Mouse (Mus musculus) limb, embryonic 15.5 days (tissue): ENCODE data around the gene Cd68. TPM values are rescaled to one million over a fixed set of nuclear protein-coding genes. Genes with fewer than 3 reads are reported as not detected.

Experiments used
- ATAC-seq: fragments of 200-750 bp; cut with Nextera tagmentation; 2 replicates; pipeline ENCODE4 v1.8.0; 2017; ENCODE audit warnings: low read depth, moderate TSS enrichment; ENCODE audit not compliant: insufficient number of reproducible peaks, low FRiP score, low TSS enrichment
- H3K27ac ChIP-seq: fragments of 300-500 bp; sonication (generic); 2 replicates; pipeline ENCODE4 v1.5.1; 2015; ENCODE audit warnings: moderate library complexity, mild to moderate bottlenecking, inconsistent platforms
- H3K27me3 ChIP-seq: fragments of 300-500 bp; sonication (generic); 2 replicates; pipeline ENCODE4 v1.6.1; 2015; ENCODE audit warnings: inconsistent platforms
- H3K36me3 ChIP-seq: fragments of 300-500 bp; sonication (generic); 2 replicates; pipeline ENCODE4 v1.6.1; 2015; ENCODE audit warnings: inconsistent platforms
- H3K4me1 ChIP-seq: fragments of 300-500 bp; sonication (generic); 2 replicates; pipeline ENCODE4 v1.6.1; 2015; ENCODE audit warnings: inconsistent platforms
- H3K4me2 ChIP-seq: fragments of 300-500 bp; sonication (generic); 2 replicates; pipeline ENCODE4 v1.6.1; 2015; ENCODE audit warnings: mild to moderate bottlenecking, inconsistent platforms
- H3K4me3 ChIP-seq: fragments of 300-500 bp; sonication (generic); 2 replicates; pipeline ENCODE4 v1.5.1; 2015; ENCODE audit warnings: mild to moderate bottlenecking, inconsistent platforms
- H3K9ac ChIP-seq: fragments of 300-500 bp; sonication (generic); 2 replicates; pipeline ENCODE4 v1.6.1; 2015; ENCODE audit warnings: inconsistent platforms
- H3K9me3 ChIP-seq: fragments of 300-500 bp; sonication (generic); 2 replicates; pipeline ENCODE4 v1.6.1; 2016; ENCODE audit warnings: inconsistent platforms
- WGBS: fragments of 180-500 bp; shearing (Covaris S2); methylation state at CpG from one replicate; pipeline ENCODE4 v1.1.7; 2015; 5-methylcytosine and 5-hydroxymethylcytosine counted together
- polyA plus RNA-seq: library from polyadenylated mRNA; unstranded; fragments of >200 nt; fragmentation: Nextera tagmentation; extraction: Ambion mirVana; gene quantifications from 2 replicates; pipeline ENCODE4 v1.2.1, GENCODE M21; 2015

Gene Cd68
- polyA plus RNA-seq, 1 experiment from 2014 or later, result 18.2 TPM

GRCm38 (mm10) chr11:69692863-69693262, 26.9 kb upstream of the Cd68 start:
- Histone ChIP-seq H3K4me1 (peaks cover 14% of the 10 kb centered on the region), H3K36me3 (peaks cover 3% of the 10 kb centered on the region; the same call in 1 of the 2 replicates), H3K9me3 (no peaks in the 10 kb centered on the region), H3K4me2 (no peak overlapping the region), H3K9ac (no peak overlapping the region), H3K27ac (no peak overlapping the region), H3K4me3 (no peak overlapping the region), H3K27me3 (no peaks in the 10 kb centered on the region)
- no peak for ATAC-seq
- 87% methylated on average over 6 of the region's 6 CpGs for WGBS

- Histone ChIP-seq H3K4me3 (no peak overlapping the region), H3K9ac (no peak overlapping the region), H3K9me3 (no peaks in the 10 kb centered on the region), H3K4me2 (no peak overlapping the region), H3K27me3 (no peaks in the 10 kb centered on the region), H3K36me3 (peaks cover 3% of the 10 kb centered on the region; the same call in 1 of the 2 replicates), H3K27ac (no peak overlapping the region), H3K4me1 (peaks cover 14% of the 10 kb centered on the region)
- 70% methylated on average over 9 of the region's 9 CpGs for WGBS
- no peak for ATAC-seq
Observed at GRCm38 (mm10) chr11:69692196-69692811, 26.4 kb upstream of the Cd68 start.

GRCm38 (mm10) chr11:69689891-69690290, 23.9 kb upstream of the Cd68 start:
- H3K4me3 ChIP-seq, result no peak overlapping the region
- no peaks in the 10 kb centered on the region for H3K27me3 ChIP-seq
- peaks cover 25% of the 10 kb centered on the region for H3K4me1 ChIP-seq
- H3K4me2 ChIP-seq, result no peak overlapping the region
- H3K9ac ChIP-seq, result no peak overlapping the region
- 92% methylated on average over 1 of the region's 1 CpGs for WGBS
- no peak for ATAC-seq
- H3K36me3 ChIP-seq, result peaks cover 3% of the 10 kb centered on the region; the same call in 1 of the 2 replicates
- no peaks in the 10 kb centered on the region for H3K9me3 ChIP-seq
- H3K27ac ChIP-seq, result no peak overlapping the region

GRCm38 (mm10) chr11:69687061-69687460, 21.1 kb upstream of the Cd68 start:
- H3K27ac ChIP-seq, result no peak overlapping the region; the same call in 1 of the 2 replicates
- peaks cover 50% of the 10 kb centered on the region for H3K4me1 ChIP-seq
- no peaks in the 10 kb centered on the region for H3K9me3 ChIP-seq
- H3K4me2 ChIP-seq, result peak overlapping the region; percentile 6; the same call in 1 of the 2 replicates
- H3K4me3 ChIP-seq, result no peak overlapping the region
- H3K9ac ChIP-seq, result no peak overlapping the region
- no peaks in the 10 kb centered on the region for H3K36me3 ChIP-seq
- 43% methylated on average over 5 of the region's 5 CpGs for WGBS
- no peak for ATAC-seq
- H3K27me3 ChIP-seq, result no peaks in the 10 kb centered on the region

GRCm38 (mm10) chr11:69686377-69686776, 20.4 kb upstream of the Cd68 start:
- Histone ChIP-seq H3K27me3 (no peaks in the 10 kb centered on the region), H3K27ac (peak overlapping the region; percentile 94), H3K9me3 (no peaks in the 10 kb centered on the region), H3K4me2 (peak overlapping the region; percentile 6; the same call in 1 of the 2 replicates), H3K36me3 (no peaks in the 10 kb centered on the region), H3K4me1 (peaks cover 50% of the 10 kb centered on the region), H3K9ac (no peak overlapping the region), H3K4me3 (no peak overlapping the region)
- WGBS, result 12% methylated on average over 4 of the region's 4 CpGs
- ATAC-seq, result no peak

GRCm38 (mm10) chr11:69685526-69686148, 19.7 kb upstream of the Cd68 start, which contains the start of gene Tnfsf13:
TSS of gene Tnfsf13 (minus strand) at chr11:69685784.
- no peaks in the 10 kb centered on the region for H3K9me3 ChIP-seq
- ATAC-seq, result no peak
- 64% methylated on average over 10 of the region's 10 CpGs for WGBS
- H3K4me3 ChIP-seq, result no peak within 1 kb of the TSS
- H3K9ac ChIP-seq, result 0 out of 2 replicates have a peak within 1 kb of the TSS, but pooled peaks have one; percentile 26
- no peaks in the 10 kb centered on the region for H3K27me3 ChIP-seq
- peaks cover 55% of the 10 kb centered on the region for H3K4me1 ChIP-seq
- H3K36me3 ChIP-seq, result no peaks in the 10 kb centered on the region
- peak within 1 kb of the TSS; percentile 94 for H3K27ac ChIP-seq
- peak within 1 kb of the TSS; percentile 6; the same call in 1 of the 2 replicates for H3K4me2 ChIP-seq

- peaks cover 62% of the 10 kb centered on the region for H3K4me1 ChIP-seq
- ATAC-seq, result no peak
- WGBS, result 83% methylated on average over 6 of the region's 6 CpGs
- H3K4me3 ChIP-seq, result no peak overlapping the region
- H3K9me3 ChIP-seq, result no peaks in the 10 kb centered on the region
- no peak overlapping the region for H3K9ac ChIP-seq
- no peaks in the 10 kb centered on the region for H3K27me3 ChIP-seq
- H3K36me3 ChIP-seq, result peaks cover 6% of the 10 kb centered on the region; the same call in 1 of the 2 replicates
- peak overlapping the region; percentile 94 for H3K27ac ChIP-seq
- no peak overlapping the region for H3K4me2 ChIP-seq
Observed at GRCm38 (mm10) chr11:69684936-69685335, 19.0 kb upstream of the Cd68 start.

GRCm38 (mm10) chr11:69684128-69684745, 18.3 kb upstream of the Cd68 start:
- peaks cover 68% of the 10 kb centered on the region for H3K4me1 ChIP-seq
- H3K27me3 ChIP-seq, result no peaks in the 10 kb centered on the region
- H3K4me3 ChIP-seq, result no peak overlapping the region
- H3K9ac ChIP-seq, result no peak overlapping the region
- peaks cover 11% of the 10 kb centered on the region for H3K36me3 ChIP-seq
- no peak for ATAC-seq
- peak overlapping the region; percentile 94 for H3K27ac ChIP-seq
- WGBS, result 81% methylated on average over 12 of the region's 12 CpGs
- no peaks in the 10 kb centered on the region for H3K9me3 ChIP-seq
- H3K4me2 ChIP-seq, result no peak overlapping the region

- Histone ChIP-seq H3K4me3 (no peak overlapping the region), H3K27ac (peak overlapping the region; percentile 94), H3K27me3 (no peaks in the 10 kb centered on the region), H3K4me2 (0 out of 2 replicates have a peak overlapping the region, but pooled peaks have one; percentile 69), H3K9me3 (no peaks in the 10 kb centered on the region), H3K36me3 (peaks cover 15% of the 10 kb centered on the region), H3K9ac (no peak overlapping the region), H3K4me1 (peaks cover 72% of the 10 kb centered on the region)
- whole genome bisulfite sequencing, result 71% methylated on average over 7 of the region's 7 CpGs
- no peak for ATAC-seq
Observed at GRCm38 (mm10) chr11:69683576-69683975, 17.6 kb upstream of the Cd68 start.

GRCm38 (mm10) chr11:69682840-69683533, 17.0 kb upstream of the Cd68 start:
- Histone ChIP-seq H3K27ac (peak overlapping the region; percentile 94), H3K9me3 (no peaks in the 10 kb centered on the region), H3K36me3 (peaks cover 21% of the 10 kb centered on the region), H3K9ac (0 out of 2 replicates have a peak overlapping the region, but pooled peaks have one; percentile 4), H3K4me2 (peak overlapping the region; percentile 69), H3K4me1 (peaks cover 72% of the 10 kb centered on the region), H3K4me3 (peak overlapping the region; percentile 79), H3K27me3 (no peaks in the 10 kb centered on the region)
- no peak for ATAC-seq
- WGBS, result 8% methylated on average over 12 of the region's 12 CpGs

- H3K27me3 ChIP-seq, result no peaks in the 10 kb centered on the region
- peak overlapping the region; percentile 85; the same call in 1 of the 2 replicates for H3K9ac ChIP-seq
- H3K4me1 ChIP-seq, result peaks cover 72% of the 10 kb centered on the region
- H3K27ac ChIP-seq, result peak overlapping the region; percentile 94
- 22% methylated on average over 24 of the region's 24 CpGs for WGBS
- H3K4me3 ChIP-seq, result peak overlapping the region; percentile 79
- peak overlapping the region; percentile 69 for H3K4me2 ChIP-seq
- no peaks in the 10 kb centered on the region for H3K9me3 ChIP-seq
- peaks cover 28% of the 10 kb centered on the region for H3K36me3 ChIP-seq
- no peak for ATAC-seq
Observed at GRCm38 (mm10) chr11:69682209-69682839, 16.4 kb upstream of the Cd68 start.
